Mouse (Mus musculus): ENCODE results near the gene Slco3a1.

GRCm38 (mm10) chr7:74510676-74511075, 43.9 kb downstream of the Slco3a1 start:
- TF ChIP-seq CTCF (IDR thresholded peaks at IDR 0.05; ENCODE audit: low read depth, low read length) (no peak), POLR2A (IDR thresholded peaks at IDR 0.05; ENCODE audit: insufficient read depth, low read length) (no peak), EP300 (IDR thresholded peaks at IDR 0.05; ENCODE audit: insufficient read depth, low read depth, low read length) (no peak)

Data from ES-Bruce4 (cell line).